Mouse (Mus musculus) embryo, embryonic 10 days (tissue): ENCODE results near the gene Chmp2b.

Experiments
- DNase-seq: peaks from one replicate; pipeline ENCODE4 v3.0.0-alpha.2; 2015; ENCODE audit warnings: low spot score

The Chmp2b gene

GRCm38 (mm10) chr16:65526695-65527094 is 35.8 kb downstream of the Chmp2b start:
- DNase-seq = no peak

GRCm38 (mm10) chr16:65526004-65526403 is 36.5 kb downstream of the Chmp2b start:
- DNase-seq = no peak

GRCm38 (mm10) chr16:65520211-65520610 is 42.3 kb downstream of the Chmp2b start, which contains the start of gene Pou1f1:
TSS of gene Pou1f1 (plus strand) at chr16:65520511.
- DNase-seq = no peak

DNA sequence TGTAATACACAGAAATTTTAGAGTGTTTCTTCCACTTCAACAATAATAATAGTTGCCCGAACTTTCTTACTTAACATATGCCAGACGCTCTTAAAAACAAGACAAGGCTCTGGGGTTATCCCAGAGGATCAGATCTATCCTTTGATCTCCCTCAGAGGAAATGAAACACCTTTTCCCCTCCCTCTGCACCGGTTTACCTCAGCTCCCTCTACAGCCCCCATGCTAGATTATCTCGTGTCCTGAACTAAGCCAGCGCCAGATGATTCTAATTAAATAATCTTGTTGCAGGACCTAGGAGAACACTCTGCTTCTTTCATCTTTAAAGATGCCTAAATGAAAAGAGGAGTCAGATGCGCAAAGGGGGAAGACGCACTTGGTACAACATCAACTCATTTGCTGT is 48.3 kb downstream of the Chmp2b start:
- DNase-seq = peak; percentile 15

DNA sequence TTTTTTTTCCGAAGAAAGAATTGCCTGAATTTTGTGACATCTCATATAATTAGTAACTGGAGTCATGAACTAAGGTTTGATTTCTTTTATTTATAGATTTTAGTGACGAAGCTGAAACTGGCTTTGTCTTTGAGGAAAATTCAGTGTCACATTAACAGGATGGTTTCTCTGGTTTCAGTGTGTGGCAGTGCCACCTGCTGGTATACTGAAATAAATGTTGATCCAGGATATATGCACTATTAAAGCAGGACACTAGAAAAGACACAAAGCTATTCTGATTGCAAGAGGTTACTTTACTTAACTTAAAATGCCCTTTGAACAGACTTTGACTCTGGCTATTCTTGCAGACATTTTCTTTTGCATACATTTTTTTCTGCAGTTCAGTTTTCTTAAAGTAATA is 65.5 kb downstream of the Chmp2b start:
- peak; percentile 75 for DNase-seq

DNA sequence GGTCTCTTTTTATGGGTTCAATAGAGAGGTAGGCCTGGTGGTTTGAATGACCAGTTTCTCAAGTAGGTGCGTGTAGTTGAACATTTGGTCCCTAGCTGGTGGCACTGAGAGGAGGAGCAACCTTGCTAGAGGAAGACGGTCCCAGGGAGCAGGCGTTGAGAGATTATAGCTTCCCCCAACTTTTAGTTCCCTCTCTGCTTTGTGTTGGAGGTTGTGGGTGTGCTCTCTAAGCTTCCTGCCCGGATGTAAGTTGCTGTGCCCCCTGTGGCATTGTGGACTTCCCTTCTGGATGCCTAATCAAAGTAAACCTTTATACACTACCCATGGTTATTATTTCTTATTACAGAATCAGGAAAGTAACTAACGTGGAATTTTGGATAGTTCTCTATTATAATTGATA is 66.5 kb downstream of the Chmp2b start:
- DNase-seq = no peak
